ENCODE assay signal across 8 mouse cellular contexts in the genomic region with DNA sequence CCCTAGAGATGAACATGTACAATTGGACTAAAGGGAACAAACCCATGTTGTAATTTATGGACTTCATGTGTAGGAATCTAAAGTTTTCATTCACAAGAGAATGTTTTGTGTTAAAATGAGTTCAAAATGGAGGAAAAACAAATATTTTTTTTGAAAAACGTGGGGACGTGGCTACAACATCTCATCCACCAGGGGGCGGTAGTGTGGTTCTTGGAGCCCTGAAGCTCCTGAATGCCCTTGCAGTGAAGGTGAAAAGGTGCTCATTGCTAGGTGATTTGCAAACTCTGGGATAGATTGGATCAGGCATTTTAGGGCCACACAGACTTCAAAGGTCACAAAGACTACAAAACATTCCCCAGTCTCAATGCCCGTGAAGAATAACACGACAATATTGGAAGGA.
DNase-seq lines count a peak whose midpoint lies in the region; ATAC-seq and TF ChIP-seq lines count a peak whose summit lies in the region.

No protein-coding gene starts in this region.

- H3K27ac ChIP-seq in heart, embryonic 11.5 days (ENCODE audit: low read depth, low read length) = no peak overlapping the region
- no peak overlapping the region for H3K27ac ChIP-seq in kidney, postnatal 0 days

- no peaks in the 10 kb centered on the region for H3K9me3 ChIP-seq in heart, embryonic 11.5 days (replicated peaks; ENCODE audit: control insufficient read depth, low read length)
- no peaks in the 10 kb centered on the region for H3K9me3 ChIP-seq in kidney, postnatal 0 days (replicated peaks; ENCODE audit: low read length)

- no peak overlapping the region for H3K4me2 ChIP-seq in heart, embryonic 11.5 days
- no peak overlapping the region for H3K4me2 ChIP-seq in kidney, postnatal 0 days (ENCODE audit: low read length)

- whole genome bisulfite sequencing in heart, embryonic 11.5 days (ENCODE audit: insufficient replicate concordance) = 23% methylated on average over 5 of the region's 5 CpGs
- 24% methylated on average over 5 of the region's 5 CpGs for WGBS in kidney, postnatal 0 days

- peak; percentile 6 for DNase-seq in heart, adult 8-10 months (ENCODE audit: low spot score)
- DNase-seq in urinary bladder, adult 2 months (ENCODE audit: low spot score) = peak; percentile 27
- no peak for DNase-seq in urinary bladder, postnatal 10 days (ENCODE audit: low spot score)
- peak; percentile 66 to 85 for DNase-seq in cerebellum, postnatal 25 days
- peak; percentile 69 for DNase-seq in kidney, postnatal 0 days (ENCODE audit: low spot score)
- peak; percentile 75 for DNase-seq in lung, postnatal 14 days
- peak; percentile 62 for DNase-seq in urinary bladder, postnatal 25 days (ENCODE audit: low spot score)

- no peaks in the 10 kb centered on the region for H3K4me1 ChIP-seq in heart, embryonic 11.5 days (ENCODE audit: control insufficient read depth, insufficient read depth, low read length)
- no peaks in the 10 kb centered on the region for H3K4me1 ChIP-seq in kidney, postnatal 0 days (replicated peaks; ENCODE audit: insufficient read depth, low read length)

- no peak overlapping the region for H3K4me3 ChIP-seq in heart, embryonic 11.5 days (ENCODE audit: low read depth, low read length)
- no peak overlapping the region for H3K4me3 ChIP-seq in kidney, postnatal 0 days (replicated peaks; ENCODE audit: low read depth, low read length)

- ATAC-seq in heart, embryonic 11.5 days (replicated peaks; ENCODE audit: insufficient number of reproducible peaks, low FRiP score, low TSS enrichment) = no peak
- no peak for ATAC-seq in kidney, postnatal 0 days (replicated peaks; ENCODE audit: low FRiP score, low read depth)

- TF ChIP-seq CTCF in kidney, postnatal 0 days (IDR thresholded peaks at IDR 0.05; ENCODE audit: low read depth) = peak; percentile 86

- no peaks in the 10 kb centered on the region for H3K27me3 ChIP-seq in heart, embryonic 11.5 days (ENCODE audit: control insufficient read depth, insufficient read depth, low read length)
- no peaks in the 10 kb centered on the region for H3K27me3 ChIP-seq in kidney, postnatal 0 days (ENCODE audit: insufficient read depth, low read length)

- no peak overlapping the region for H3K9ac ChIP-seq in heart, embryonic 11.5 days (ENCODE audit: low read depth, low read length)
- H3K9ac ChIP-seq in kidney, postnatal 0 days (ENCODE audit: low read depth, low read length) = no peak overlapping the region

- H3K36me3 ChIP-seq in heart, embryonic 11.5 days (ENCODE audit: control insufficient read depth, insufficient read depth, low read length) = no peaks in the 10 kb centered on the region
- H3K36me3 ChIP-seq in kidney, postnatal 0 days (ENCODE audit: insufficient read depth, low read length) = no peaks in the 10 kb centered on the region
